Mouse (Mus musculus) erythroblast, embryonic 14.5 days (primary cell): Measurements from ENCODE around the gene Mnt. TPM values are rescaled to one million over a fixed set of nuclear protein-coding genes. Genes with fewer than 3 reads are reported as not detected.

Experiments
- H3K27me3 ChIP-seq: 2 replicates; pipeline ENCODE4 v1.6.1; 2012; ENCODE audit warnings: inconsistent platforms; ENCODE audit not compliant: control insufficient read depth
- H3K36me3 ChIP-seq: 2 replicates; pipeline ENCODE4 v1.6.1; 2012; ENCODE audit warnings: mild to moderate bottlenecking, inconsistent platforms; ENCODE audit not compliant: control insufficient read depth
- H3K4me1 ChIP-seq: 2 replicates; pipeline ENCODE4 v1.6.1; 2012; ENCODE audit warnings: inconsistent platforms; ENCODE audit not compliant: control insufficient read depth
- H3K4me3 ChIP-seq: replicated peaks from 2 replicates; pipeline ENCODE3; 2012; ENCODE audit warnings: moderate library complexity, mild to moderate bottlenecking, inconsistent platforms
- H3K9me3 ChIP-seq: 2 replicates; pipeline ENCODE4 v1.6.1; 2012; ENCODE audit warnings: low read length, inconsistent platforms, mixed read lengths; ENCODE audit not compliant: control insufficient read depth
- GATA1 ChIP-seq: IDR thresholded peaks from 2 replicates; pipeline ENCODE4 v1.6.1; 2012; ENCODE audit warnings: low read length, inconsistent platforms, mixed read lengths
- TAL1 ChIP-seq: IDR thresholded peaks from 3 replicates; pipeline ENCODE4 v1.6.1; 2012; ENCODE audit warnings: low read length, inconsistent platforms, mixed read lengths
- polyA plus RNA-seq: library from polyadenylated mRNA; stranded (reverse); fragments of >175 nt; gene quantifications from 2 replicates; pipeline ENCODE4 v1.2.3, GENCODE M21; 2012

Mnt gene
- polyA plus RNA-seq, 1 experiment = 3.4 TPM

DNA sequence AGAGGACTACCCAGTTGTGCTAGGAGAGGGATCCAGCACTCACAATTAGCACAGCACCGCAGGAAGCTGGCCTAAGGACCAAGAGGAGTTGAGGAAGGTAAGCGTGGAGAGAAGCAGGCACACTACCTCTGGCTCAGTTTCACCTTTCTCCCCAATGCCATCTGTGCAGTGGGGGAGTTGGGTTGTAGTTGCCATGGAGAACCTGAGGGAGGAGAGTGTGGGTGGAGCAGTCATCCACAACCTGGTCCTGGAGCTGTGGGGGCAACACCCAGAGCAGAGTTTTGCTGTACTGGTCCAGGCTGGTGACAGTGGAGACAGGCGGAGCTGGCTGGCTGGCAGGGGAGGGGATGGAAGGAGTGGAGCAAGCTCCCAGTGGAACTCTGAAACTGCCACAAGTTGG, 43.9 kb downstream of the Mnt start:
- no peaks in the 10 kb centered on the region for H3K27me3 ChIP-seq
- no peaks in the 10 kb centered on the region for H3K36me3 ChIP-seq
- no peaks in the 10 kb centered on the region for H3K9me3 ChIP-seq
- TF ChIP-seq GATA1 = no peak
- TF ChIP-seq TAL1 = no peak
- H3K4me1 ChIP-seq = peaks cover 3% of the 10 kb centered on the region; the same call in 1 of the 2 replicates
- no peak overlapping the region for H3K4me3 ChIP-seq

DNA sequence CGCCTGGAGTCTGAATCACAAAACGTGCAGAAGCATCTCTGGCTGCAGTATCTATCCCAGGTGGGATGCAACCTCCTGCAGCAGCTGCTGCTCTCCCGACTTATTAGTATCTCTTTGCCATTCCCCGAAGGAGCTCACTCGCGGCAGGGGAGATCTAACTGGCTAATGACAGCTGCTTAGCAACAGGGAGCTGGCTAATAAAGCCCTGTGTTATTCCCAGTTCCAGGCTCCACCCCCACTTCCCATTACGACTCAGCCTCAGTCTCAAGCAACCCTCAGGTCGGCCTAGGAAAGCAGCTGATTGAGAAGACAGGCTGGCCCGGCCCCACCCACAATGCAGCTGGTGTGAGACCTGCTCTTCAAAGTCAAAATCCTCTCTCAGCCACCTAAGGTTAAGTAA, 46.1 kb downstream of the Mnt start:
- Histone ChIP-seq H3K9me3 (no peaks in the 10 kb centered on the region), H3K27me3 (no peaks in the 10 kb centered on the region), H3K4me1 (peaks cover 6% of the 10 kb centered on the region), H3K36me3 (no peaks in the 10 kb centered on the region), H3K4me3 (no peak overlapping the region)
- TF ChIP-seq TAL1 (no peak), GATA1 (no peak)

DNA sequence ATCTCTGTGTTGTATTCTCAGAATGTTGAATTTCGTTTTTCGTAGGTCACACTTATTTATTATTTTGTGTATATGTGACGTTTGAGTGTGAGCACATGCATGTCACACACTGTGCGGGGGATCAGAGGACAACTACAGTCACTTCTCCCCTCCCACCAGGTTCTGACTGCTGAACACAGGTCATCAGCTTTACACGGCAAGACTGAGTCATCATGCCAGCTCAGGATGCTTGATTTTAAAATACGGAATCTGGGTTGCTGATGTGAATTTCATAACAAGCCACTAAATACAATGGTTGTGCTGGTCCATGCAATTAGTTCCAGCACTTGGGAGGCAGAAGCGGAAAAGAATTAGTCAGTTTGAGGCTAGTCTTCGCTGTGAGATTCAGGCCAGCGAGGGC, 50.3 kb downstream of the Mnt start:
- H3K27me3 ChIP-seq = no peaks in the 10 kb centered on the region

DNA sequence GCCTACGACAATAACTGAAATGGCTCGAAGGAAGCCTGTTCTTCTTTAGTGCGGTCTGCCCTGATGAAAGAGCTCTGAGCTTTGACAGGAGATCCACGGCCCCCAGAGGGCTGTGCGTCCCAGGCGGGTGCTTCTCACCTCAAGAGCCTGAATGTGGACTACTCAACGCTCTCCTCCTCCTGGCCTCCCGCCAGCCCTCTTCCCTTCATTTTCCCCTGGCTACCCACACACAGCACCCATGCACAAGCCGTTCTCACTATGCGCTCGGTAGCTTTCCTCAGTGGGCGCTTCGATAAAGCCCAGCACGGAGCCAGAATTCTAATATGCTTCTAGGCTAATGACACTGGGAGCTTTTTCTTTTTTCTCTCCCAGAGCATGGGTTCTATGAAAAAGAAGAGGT, 51.3 kb downstream of the Mnt start:
- no peak for TF ChIP-seq GATA1
- H3K4me1 ChIP-seq = peaks cover 5% of the 10 kb centered on the region
- no peaks in the 10 kb centered on the region for H3K27me3 ChIP-seq
- H3K9me3 ChIP-seq = no peaks in the 10 kb centered on the region
- H3K36me3 ChIP-seq = peaks cover 2% of the 10 kb centered on the region; the same call in 1 of the 2 replicates
- H3K4me3 ChIP-seq = no peak overlapping the region

More for the DNA sequence above, 50.3 kb downstream of the Mnt start:
- peaks cover 2% of the 10 kb centered on the region; the same call in 1 of the 2 replicates for H3K36me3 ChIP-seq
- H3K4me1 ChIP-seq = peaks cover 8% of the 10 kb centered on the region
- H3K9me3 ChIP-seq = no peaks in the 10 kb centered on the region
- no peak for TF ChIP-seq TAL1
- no peak for TF ChIP-seq GATA1
- no peak overlapping the region for H3K4me3 ChIP-seq

DNA sequence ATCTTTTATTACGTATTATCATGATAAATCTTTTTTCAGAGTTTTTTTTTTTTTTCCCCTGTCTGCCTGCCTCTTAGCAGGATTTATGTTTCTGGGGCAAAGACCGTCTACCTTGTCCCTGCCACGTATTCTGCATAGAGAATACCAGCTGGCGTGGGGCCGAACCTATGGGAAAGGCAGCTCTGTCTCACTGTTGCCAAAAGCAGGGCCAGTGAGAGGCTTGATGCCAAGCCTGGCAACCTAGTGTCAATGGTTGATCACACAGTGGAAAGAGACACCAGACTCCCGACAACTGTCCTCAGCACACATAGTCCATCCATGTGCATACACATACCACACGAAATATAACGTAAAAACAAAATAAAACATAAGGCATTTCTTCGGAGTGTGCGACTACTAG, 52.4 kb downstream of the Mnt start:
- no peaks in the 10 kb centered on the region for H3K27me3 ChIP-seq
- TF ChIP-seq TAL1 = no peak
- TF ChIP-seq GATA1 = no peak

DNA sequence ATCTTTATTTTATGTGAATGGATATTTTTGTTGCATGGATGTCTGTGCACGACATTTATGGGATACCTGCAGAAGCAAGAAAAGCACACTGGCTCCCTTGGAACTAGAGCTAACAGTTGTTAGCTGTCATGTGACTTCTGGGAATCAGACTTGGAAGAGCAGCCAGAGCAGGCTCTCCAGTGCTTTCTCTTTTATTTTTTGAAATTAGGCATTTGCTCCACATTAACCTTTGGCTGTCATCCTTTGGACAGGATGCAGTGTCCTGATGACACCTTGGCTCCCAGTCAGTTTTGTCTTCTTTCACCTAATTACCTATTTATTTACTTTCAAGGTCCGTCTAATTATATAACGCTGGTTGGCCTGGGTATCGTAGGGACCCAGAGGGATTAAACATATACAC, 63.9 kb downstream of the Mnt start:
- Histone ChIP-seq H3K9me3 (no peaks in the 10 kb centered on the region), H3K4me1 (peaks cover 35% of the 10 kb centered on the region), H3K27me3 (no peaks in the 10 kb centered on the region), H3K36me3 (peaks cover 4% of the 10 kb centered on the region), H3K4me3 (no peak overlapping the region)
- no peak for TF ChIP-seq GATA1
- TF ChIP-seq TAL1 = no peak

More for the DNA sequence above, 52.4 kb downstream of the Mnt start:
- H3K4me3 ChIP-seq = no peak overlapping the region
- no peaks in the 10 kb centered on the region for H3K9me3 ChIP-seq
- H3K4me1 ChIP-seq = peaks cover 5% of the 10 kb centered on the region
- H3K36me3 ChIP-seq = peaks cover 2% of the 10 kb centered on the region; the same call in 1 of the 2 replicates

Other genes starting within 250 kb of the Mnt start
- gene Rap1gap2, start 220.0 kb upstream of the Mnt start, polyA plus RNA-seq = 0.01 and 0.03 TPM in 2 replicates
- 5.0 and 5.6 TPM in 2 replicates for gene Ccdc92b, start 211.3 kb upstream of the Mnt start, polyA plus RNA-seq
- 0.49 and 0.65 TPM in 2 replicates for gene Cluh, start 181.4 kb upstream of the Mnt start, polyA plus RNA-seq
- 1.4 and 2.0 TPM in 2 replicates for gene Pafah1b1, start 106.2 kb upstream of the Mnt start, polyA plus RNA-seq
- 0.70 and 1.2 TPM in 2 replicates for gene Mettl16, start 60.1 kb upstream of the Mnt start, polyA plus RNA-seq
- gene Sgsm2, start 66.1 kb downstream of the Mnt start, polyA plus RNA-seq = 0.17 and 0.18 TPM in 2 replicates
- 0.09 and 0.24 TPM in 2 replicates for gene Tsr1, start 67.2 kb downstream of the Mnt start, polyA plus RNA-seq
- gene Smg6, start 94.9 kb downstream of the Mnt start, polyA plus RNA-seq = 2.3 and 3.1 TPM in 2 replicates
- 0.08 and 0.14 TPM in 2 replicates for gene Srr, start 95.0 kb downstream of the Mnt start, polyA plus RNA-seq